Comparison of ENCODE assay signal across 8 mouse cellular contexts in genomic region chr2:90579038-90579727, GRCm38 (mm10). TPM values are rescaled to one million over a fixed set of nuclear protein-coding genes. Genes with fewer than 3 reads are reported as not detected.
DNase-seq lines count a peak whose midpoint lies in the region; ATAC-seq lines count a peak whose summit lies in the region.

No protein-coding gene starts in this region.

- peak overlapping the region; percentile 97 for H3K4me2 ChIP-seq in forebrain, embryonic 13.5 days
- peak overlapping the region; percentile 93 for H3K4me2 ChIP-seq in kidney, embryonic 15.5 days
- H3K4me2 ChIP-seq in midbrain, embryonic 16.5 days (ENCODE audit: low read length) = peak overlapping the region; percentile 83

- H3K9ac ChIP-seq in forebrain, embryonic 13.5 days = peak overlapping the region; percentile 81
- peak overlapping the region; percentile 87 for H3K9ac ChIP-seq in kidney, embryonic 15.5 days
- peak overlapping the region; percentile 97 for H3K9ac ChIP-seq in midbrain, embryonic 16.5 days (ENCODE audit: low read depth, low read length)

- DNase-seq in cerebellum, adult 9-11 months = no peak
- peak; percentile 53 to 61 for DNase-seq in right cerebral cortex, postnatal 10 days (ENCODE audit: low spot score in 2 of 2)
- DNase-seq in right cerebral cortex, postnatal 25 days = no peak
- no peak for DNase-seq in ovary, postnatal 14 days (ENCODE audit: low spot score)

- 2% methylated on average over 23 of the region's 23 CpGs for WGBS in forebrain, embryonic 13.5 days
- 3% methylated on average over 23 of the region's 23 CpGs for WGBS in kidney, embryonic 15.5 days
- 1% methylated on average over 23 of the region's 23 CpGs for WGBS in midbrain, embryonic 16.5 days

- no peaks in the 10 kb centered on the region for H3K9me3 ChIP-seq in forebrain, embryonic 13.5 days (replicated peaks)
- H3K9me3 ChIP-seq in kidney, embryonic 15.5 days (replicated peaks) = no peaks in the 10 kb centered on the region
- no peaks in the 10 kb centered on the region for H3K9me3 ChIP-seq in midbrain, embryonic 16.5 days (replicated peaks; ENCODE audit: control insufficient read depth, low read length, poor library complexity, severe bottlenecking)

- peaks cover 7% of the 10 kb centered on the region; the same call in 1 of the 2 replicates for H3K27me3 ChIP-seq in forebrain, embryonic 13.5 days
- H3K27me3 ChIP-seq in kidney, embryonic 15.5 days = no peaks in the 10 kb centered on the region
- no peaks in the 10 kb centered on the region for H3K27me3 ChIP-seq in midbrain, embryonic 16.5 days (ENCODE audit: control insufficient read depth, insufficient read depth, low read depth, low read length)

- H3K4me1 ChIP-seq in forebrain, embryonic 13.5 days = peaks cover 12% of the 10 kb centered on the region
- H3K4me1 ChIP-seq in kidney, embryonic 15.5 days = peaks cover 35% of the 10 kb centered on the region
- peaks cover 10% of the 10 kb centered on the region for H3K4me1 ChIP-seq in midbrain, embryonic 16.5 days (ENCODE audit: control insufficient read depth, insufficient read depth, low read length)

- 0 out of 2 replicates have a peak, but pooled peaks have one; percentile 7 for ATAC-seq in cerebellum, adult (ENCODE audit: insufficient number of reproducible peaks, low FRiP score, low TSS enrichment)
- peak; percentile 31 for ATAC-seq in forebrain, embryonic 13.5 days
- ATAC-seq in kidney, embryonic 15.5 days (replicated peaks; ENCODE audit: low FRiP score) = no peak
- ATAC-seq in midbrain, embryonic 16.5 days = peak; percentile 23

- H3K36me3 ChIP-seq in forebrain, embryonic 13.5 days (ENCODE audit: poor library complexity, severe bottlenecking) = no peaks in the 10 kb centered on the region
- H3K36me3 ChIP-seq in kidney, embryonic 15.5 days = no peaks in the 10 kb centered on the region
- no peaks in the 10 kb centered on the region for H3K36me3 ChIP-seq in midbrain, embryonic 16.5 days (ENCODE audit: control insufficient read depth, insufficient read depth, low read length)

- H3K4me3 ChIP-seq in forebrain, embryonic 13.5 days = peak overlapping the region; percentile 81
- peak overlapping the region; percentile 86 for H3K4me3 ChIP-seq in kidney, embryonic 15.5 days (replicated peaks)
- H3K4me3 ChIP-seq in midbrain, embryonic 16.5 days (ENCODE audit: low read depth, low read length) = peak overlapping the region; percentile 95

- H3K27ac ChIP-seq in forebrain, embryonic 13.5 days = peak overlapping the region; percentile 75
- peak overlapping the region; percentile 95 for H3K27ac ChIP-seq in kidney, embryonic 15.5 days
- peak overlapping the region; percentile 89 for H3K27ac ChIP-seq in midbrain, embryonic 16.5 days (ENCODE audit: low read length)

RNA-seq across cellular contexts. Expression of gene Ptprj, which starts 1.3 kb away (rescaled TPM):
- polyA plus RNA-seq in forebrain, embryonic 13.5 days (2015; fragmentation: Nextera tagmentation; extraction: Ambion mirVana) = 2.1 and 2.2 TPM in 2 replicates
- polyA plus RNA-seq in kidney, embryonic 15.5 days (2015; fragmentation: Nextera tagmentation; extraction: Ambion mirVana) = 6.5 and 7.1 TPM in 2 replicates
- 5.4 and 5.9 TPM in 2 replicates for polyA plus RNA-seq in midbrain, embryonic 16.5 days (2015; fragmentation: Nextera tagmentation; extraction: Ambion mirVana)

Comparison
In these comparisons a context has a peak if more than half of its experiments do, and no peak if none do; other contexts are left out.
1. DNase-seq: peak in right cerebral cortex, postnatal 10 days (2 of 2); none in cerebellum, adult 9-11 months (single experiment), right cerebral cortex, postnatal 25 days (single experiment) and ovary, postnatal 14 days (single experiment).
2. Peak in every context shown above with its lines, with median percentiles within 50 percentile points of each other: H3K27ac ChIP-seq, H3K4me2 ChIP-seq, H3K4me3 ChIP-seq and H3K9ac ChIP-seq.